Mouse (Mus musculus): ENCODE measurements around the gene Rbm5. TPM values are rescaled to one million over a fixed set of nuclear protein-coding genes. Genes with fewer than 3 reads are reported as not detected.

Rbm5 gene
- polyA plus RNA-seq, 1 experiment: 16.1 TPM

GRCm38 (mm10) chr9:107697811-107698521 is 72.8 kb downstream of the Rbm5 start:
- TF ChIP-seq GATA1 (IDR thresholded peaks at IDR 0.05; ENCODE audit: low read length): no peak

DNA sequence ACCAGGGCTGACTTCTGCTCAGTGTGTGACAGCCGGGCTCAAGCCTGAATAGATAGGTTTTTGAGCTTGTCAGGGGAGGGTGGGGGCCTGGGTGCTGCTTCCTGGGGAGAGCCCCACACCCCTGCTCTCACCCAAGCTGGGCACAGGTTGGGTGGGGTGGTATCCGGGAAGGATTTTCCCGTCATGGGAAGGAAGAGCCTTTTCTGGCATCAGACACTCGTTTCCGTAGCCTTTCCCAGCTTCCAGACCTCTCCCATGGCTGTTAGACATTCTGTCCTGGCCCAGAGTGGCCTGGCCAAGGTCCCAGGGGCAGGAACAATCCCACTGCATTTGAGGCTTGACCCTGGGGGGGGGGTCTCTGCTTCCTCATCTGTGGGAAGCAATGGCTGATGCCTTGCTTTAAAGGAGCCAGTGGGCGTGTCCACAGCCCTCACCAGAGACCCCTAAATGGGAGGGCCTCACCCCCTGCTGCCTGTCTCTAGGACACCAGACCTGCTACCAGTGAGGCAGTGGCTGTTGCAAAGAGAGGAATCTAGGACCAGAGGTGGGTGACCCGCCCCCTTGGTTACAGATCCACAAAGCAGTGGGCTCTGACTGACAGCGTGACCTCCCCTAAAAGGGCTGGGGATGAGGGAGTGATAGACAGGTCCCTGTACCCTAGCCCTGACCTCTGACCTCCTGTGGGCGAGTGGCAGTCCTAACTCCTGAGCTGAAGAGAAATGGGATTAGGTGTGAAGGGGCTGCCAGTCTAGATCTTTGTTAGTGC is 73.8 kb downstream of the Rbm5 start:
- TF ChIP-seq GATA1 (IDR thresholded peaks at IDR 0.05; ENCODE audit: low read length): no peak

- TF ChIP-seq GATA1 (IDR thresholded peaks at IDR 0.05; ENCODE audit: low read length): no peak
These were observed 74.7 kb downstream of the Rbm5 start for GRCm38 (mm10) chr9:107696106-107696479.

- TF ChIP-seq GATA1 (IDR thresholded peaks at IDR 0.05; ENCODE audit: low read length): no peak
These were observed 75.2 kb downstream of the Rbm5 start for GRCm38 (mm10) chr9:107695441-107696105.

GRCm38 (mm10) chr9:107694627-107695026 is 76.2 kb downstream of the Rbm5 start:
- no peak for TF ChIP-seq GATA1 (IDR thresholded peaks at IDR 0.05; ENCODE audit: low read length)

DNA sequence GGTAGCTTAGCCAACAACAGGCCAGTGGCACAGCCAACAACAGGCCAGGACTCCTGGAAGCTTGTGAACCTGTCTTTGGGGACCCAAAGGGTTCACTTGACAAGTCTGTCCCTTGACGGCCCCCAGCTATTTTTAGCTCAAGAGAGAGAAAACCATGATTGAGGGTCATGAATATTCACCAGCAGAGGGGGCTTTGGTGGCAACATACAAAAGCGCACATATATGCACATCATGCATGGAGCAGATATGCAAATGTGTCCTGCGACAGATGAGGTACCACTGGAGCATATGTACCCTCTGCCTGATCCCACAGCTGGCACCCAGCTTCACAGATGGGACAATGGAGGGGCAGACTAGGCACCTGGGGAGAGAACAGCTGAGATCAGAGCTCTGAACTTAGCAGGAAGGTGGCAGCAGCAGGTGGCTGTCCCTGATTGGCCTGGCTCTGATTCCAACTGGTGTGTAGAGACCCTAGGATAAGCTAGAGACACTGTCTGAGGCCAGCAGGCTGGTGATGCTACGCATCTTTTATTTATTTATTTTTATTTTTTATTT is 77.3 kb downstream of the Rbm5 start:
- no peak for TF ChIP-seq GATA1 (IDR thresholded peaks at IDR 0.05; ENCODE audit: low read length)

- no peak for TF ChIP-seq GATA1 (IDR thresholded peaks at IDR 0.05; ENCODE audit: low read length)
These were observed 78.0 kb downstream of the Rbm5 start for GRCm38 (mm10) chr9:107692785-107693184.

GRCm38 (mm10) chr9:107690391-107690790 is 80.4 kb downstream of the Rbm5 start:
- TF ChIP-seq GATA1 (IDR thresholded peaks at IDR 0.05; ENCODE audit: low read length): no peak

Other genes starting within 250 kb of the Rbm5 start
- 35.6 and 43.9 TPM in 2 replicates for gene Tmem115, start 237.1 kb downstream of the Rbm5 start, polyA plus RNA-seq (2012)
- 11.6 and 11.7 TPM in 2 replicates for gene Cyb561d2, start 228.8 kb downstream of the Rbm5 start, polyA plus RNA-seq (2012)
- 0.68 and 0.92 TPM in 2 replicates for gene Nprl2, start 228.8 kb downstream of the Rbm5 start, polyA plus RNA-seq (2012)
- 0.28 and 0.44 TPM in 2 replicates for gene Zmynd10, start 223.7 kb downstream of the Rbm5 start, polyA plus RNA-seq (2012)
- 10.7 and 15.9 TPM in 2 replicates for gene Rassf1, start 219.4 kb downstream of the Rbm5 start, polyA plus RNA-seq (2012)
- gene Tusc2, start 207.7 kb downstream of the Rbm5 start, polyA plus RNA-seq (2012): 27.3 and 31.3 TPM in 2 replicates
- gene Hyal2, start 203.1 kb downstream of the Rbm5 start, polyA plus RNA-seq (2012): 22.8 and 27.1 TPM in 2 replicates
- 1.3 and 1.4 TPM in 2 replicates for gene Hyal1, start 194.1 kb downstream of the Rbm5 start, polyA plus RNA-seq (2012)
- gene Naa80, start 192.1 kb downstream of the Rbm5 start, polyA plus RNA-seq (2012): 35.5 and 40.9 TPM in 2 replicates
- gene Hyal3, start 190.2 kb downstream of the Rbm5 start, polyA plus RNA-seq (2012): 0.06 and 0.45 TPM in 2 replicates
- 131 and 135 TPM in 2 replicates for gene Ifrd2, start 183.4 kb downstream of the Rbm5 start, polyA plus RNA-seq (2012)
- not detected in 2 replicates for gene Sema3b, start 161.8 kb downstream of the Rbm5 start, polyA plus RNA-seq (2012)
- gene Gnai2, start 135.6 kb downstream of the Rbm5 start, polyA plus RNA-seq (2012): 427 and 551 TPM in 2 replicates
- gene Slc38a3, start 101.5 kb downstream of the Rbm5 start, polyA plus RNA-seq (2012): not detected in 2 replicates
- not detected in 2 replicates for gene Gnat1, start 91.3 kb downstream of the Rbm5 start, polyA plus RNA-seq (2012)
- gene Sema3f, start 60.5 kb downstream of the Rbm5 start, polyA plus RNA-seq (2012): 0.02 and 0.05 TPM in 2 replicates
- gene Rbm6, start 102.2 kb upstream of the Rbm5 start, polyA plus RNA-seq (2012): 24.8 and 40.9 TPM in 2 replicates
- gene Mon1a, start 117.2 kb upstream of the Rbm5 start, polyA plus RNA-seq (2012): 12.3 and 12.7 TPM in 2 replicates
- 0.02 TPM in 1 of 2 replicates, not detected in the other for gene Mst1r, start 135.9 kb upstream of the Rbm5 start, polyA plus RNA-seq (2012)
- gene Actl11, start 157.5 kb upstream of the Rbm5 start, polyA plus RNA-seq (2012): not detected in 2 replicates
- not detected in 2 replicates for gene Camkv, start 164.7 kb upstream of the Rbm5 start, polyA plus RNA-seq (2012)
- gene Traip, start 179.1 kb upstream of the Rbm5 start, polyA plus RNA-seq (2012): 4.1 and 9.1 TPM in 2 replicates
- 23.2 and 52.7 TPM in 2 replicates for gene Uba7, start 204.5 kb upstream of the Rbm5 start, polyA plus RNA-seq (2012)
- gene Gm20661, start 212.1 kb upstream of the Rbm5 start, polyA plus RNA-seq (2012): 0.10 and 0.19 TPM in 2 replicates
- gene Inka1, start 214.9 kb upstream of the Rbm5 start, polyA plus RNA-seq (2012): 104 and 110 TPM in 2 replicates
- gene Cdhr4, start 221.5 kb upstream of the Rbm5 start, polyA plus RNA-seq (2012): 0.38 and 0.67 TPM in 2 replicates
- gene Gm20662, start 225.4 kb upstream of the Rbm5 start, polyA plus RNA-seq (2012): 0.08 and 0.28 TPM in 2 replicates
- gene Ip6k1, start 231.5 kb upstream of the Rbm5 start, polyA plus RNA-seq (2012): 80.8 and 109 TPM in 2 replicates